Mouse (Mus musculus) embryonic facial prominence, embryonic 14.5 days (tissue): ENCODE data around the gene Ap4b1. TPM values are rescaled to one million over a fixed set of nuclear protein-coding genes. Genes with fewer than 3 reads are reported as not detected.
A peak's percentile ranks its signal among the peaks of the same experiment; 100 is the strongest.

ENCODE experiments used
- ATAC-seq: fragments of 200-750 bp; cut with Nextera tagmentation; 2 replicates; pipeline ENCODE4 v1.8.0; 2017; ENCODE audit warnings: low read depth, moderate number of reproducible peaks, moderate TSS enrichment
- DNase-seq: peaks from one replicate; pipeline ENCODE4 v3.0.0-alpha.2; 2015; ENCODE audit warnings: low spot score
- H3K27ac ChIP-seq: fragments of 300-500 bp; sonication (generic); replicated peaks from 2 replicates; pipeline ENCODE4 v1.5.1; 2014; ENCODE audit warnings: low read depth, mild to moderate bottlenecking, low read length, moderate library complexity
- H3K27me3 ChIP-seq: fragments of 300-500 bp; sonication (generic); replicated peaks from 2 replicates; pipeline ENCODE4 v1.6.1; 2014; ENCODE audit warnings: low read length; ENCODE audit not compliant: control insufficient read depth, insufficient read depth
- H3K36me3 ChIP-seq: fragments of 300-500 bp; sonication (generic); 2 replicates; pipeline ENCODE4 v1.6.1; 2014; ENCODE audit warnings: low read length, mixed read lengths; ENCODE audit not compliant: control insufficient read depth, insufficient read depth
- H3K4me1 ChIP-seq: fragments of 300-500 bp; sonication (generic); 2 replicates; pipeline ENCODE4 v1.6.1; 2014; ENCODE audit warnings: antibody characterized with exemption, low read length; ENCODE audit not compliant: control insufficient read depth, insufficient read depth
- H3K4me2 ChIP-seq: fragments of 300-500 bp; sonication (generic); 2 replicates; pipeline ENCODE4 v1.6.1; 2014; ENCODE audit warnings: low read depth, mild to moderate bottlenecking, low read length, moderate library complexity, mixed read lengths
- H3K4me3 ChIP-seq: fragments of 300-500 bp; sonication (generic); 2 replicates; pipeline ENCODE4 v1.5.1; 2014; ENCODE audit warnings: low read depth, mild to moderate bottlenecking, low read length
- H3K9ac ChIP-seq: fragments of 300-500 bp; sonication (generic); 2 replicates; pipeline ENCODE4 v1.6.1; 2014; ENCODE audit warnings: low read depth, mild to moderate bottlenecking, low read length, moderate library complexity, mixed read lengths
- H3K9me3 ChIP-seq: fragments of 300-500 bp; sonication (generic); 2 replicates; pipeline ENCODE4 v1.6.1; 2016; ENCODE audit warnings: low read length; ENCODE audit not compliant: control insufficient read depth
- WGBS: fragments of 180-500 bp; shearing (Covaris S2); extraction: QIAGEN DNeasy Blood & Tissue Kit; methylation state at CpG from one replicate; pipeline ENCODE4 v1.1.7; 2014; 5-methylcytosine and 5-hydroxymethylcytosine counted together
- polyA plus RNA-seq: library from polyadenylated mRNA; unstranded; fragments of >200 nt; fragmentation: Nextera tagmentation; extraction: Ambion mirVana; gene quantifications from 2 replicates; pipeline ENCODE4 v1.2.1, GENCODE M21; 2014

Ap4b1 gene
- polyA plus RNA-seq, 1 experiment from 2014 or later, result 23.9 TPM

DNA sequence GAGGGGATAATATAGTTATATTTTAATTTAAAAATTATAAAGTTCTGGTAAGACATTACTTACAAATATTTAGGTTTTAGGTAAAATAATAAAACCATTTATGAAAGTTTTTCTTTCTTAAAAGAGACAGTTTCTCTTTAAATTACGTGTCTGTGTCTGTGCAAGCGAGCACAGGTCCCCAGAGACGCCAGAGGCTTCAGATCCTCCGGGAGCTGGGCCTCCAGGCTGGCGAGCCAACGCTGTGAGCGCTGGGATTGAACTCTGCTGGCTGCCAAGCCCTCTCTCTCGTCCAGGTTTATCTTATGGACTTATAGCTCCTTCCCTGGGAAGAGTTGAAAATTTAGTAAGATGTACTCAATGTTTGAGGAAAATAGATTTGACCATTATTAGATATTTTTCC, 44.5 kb downstream of the Ap4b1 start:
- Histone ChIP-seq H3K9me3 (no peaks in the 10 kb centered on the region), H3K4me2 (no peak overlapping the region), H3K27me3 (no peaks in the 10 kb centered on the region), H3K4me3 (no peak overlapping the region), H3K9ac (no peak overlapping the region), H3K27ac (no peak overlapping the region), H3K36me3 (no peaks in the 10 kb centered on the region), H3K4me1 (no peaks in the 10 kb centered on the region)
- peak; percentile 41 for DNase-seq
- ATAC-seq, result no peak
- 43% methylated on average over 8 of the region's 8 CpGs for WGBS

DNA sequence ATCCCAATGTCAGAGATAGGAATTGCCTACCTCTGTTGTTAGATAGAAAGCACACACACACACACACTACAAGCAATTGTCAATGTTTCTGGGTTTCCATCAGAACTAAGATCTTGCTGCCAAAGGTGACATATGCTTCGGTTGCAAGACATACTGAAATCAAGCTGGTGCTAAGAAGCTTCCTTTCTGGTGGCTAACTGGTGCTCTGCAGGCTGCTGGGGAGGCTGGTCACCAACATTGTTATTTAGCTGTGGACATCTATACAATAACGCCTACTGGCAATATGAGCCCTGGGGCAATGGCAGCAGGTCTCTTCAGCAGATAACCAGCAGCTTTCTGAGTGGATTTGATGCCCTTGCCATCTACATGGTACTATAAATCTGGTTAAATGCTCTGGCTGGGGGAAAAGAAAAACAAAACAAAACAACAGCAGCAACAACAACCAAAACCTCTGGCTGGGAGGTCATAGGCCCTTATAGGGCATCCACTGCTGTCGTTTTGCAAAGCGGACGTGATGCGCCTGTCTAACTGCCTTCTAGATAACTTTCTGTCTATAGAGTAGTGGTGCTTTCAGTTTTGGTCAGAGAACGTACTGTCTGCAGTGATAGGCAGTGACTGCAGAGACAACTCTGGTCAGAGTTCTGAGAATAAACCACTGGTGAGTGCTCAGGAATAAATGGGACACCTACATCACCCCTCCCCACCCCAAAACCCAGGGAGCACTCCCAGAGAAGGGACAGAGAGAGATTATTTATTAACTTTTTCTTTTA, 47.9 kb downstream of the Ap4b1 start:
- H3K27ac ChIP-seq, result no peak overlapping the region
- H3K4me3 ChIP-seq, result no peak overlapping the region
- 89% methylated on average over 7 of the region's 7 CpGs for WGBS
- H3K9me3 ChIP-seq, result no peaks in the 10 kb centered on the region
- no peak for DNase-seq
- H3K4me1 ChIP-seq, result no peaks in the 10 kb centered on the region
- no peaks in the 10 kb centered on the region for H3K36me3 ChIP-seq
- no peak overlapping the region for H3K9ac ChIP-seq
- no peak overlapping the region for H3K4me2 ChIP-seq
- no peak for ATAC-seq
- H3K27me3 ChIP-seq, result no peaks in the 10 kb centered on the region

DNA sequence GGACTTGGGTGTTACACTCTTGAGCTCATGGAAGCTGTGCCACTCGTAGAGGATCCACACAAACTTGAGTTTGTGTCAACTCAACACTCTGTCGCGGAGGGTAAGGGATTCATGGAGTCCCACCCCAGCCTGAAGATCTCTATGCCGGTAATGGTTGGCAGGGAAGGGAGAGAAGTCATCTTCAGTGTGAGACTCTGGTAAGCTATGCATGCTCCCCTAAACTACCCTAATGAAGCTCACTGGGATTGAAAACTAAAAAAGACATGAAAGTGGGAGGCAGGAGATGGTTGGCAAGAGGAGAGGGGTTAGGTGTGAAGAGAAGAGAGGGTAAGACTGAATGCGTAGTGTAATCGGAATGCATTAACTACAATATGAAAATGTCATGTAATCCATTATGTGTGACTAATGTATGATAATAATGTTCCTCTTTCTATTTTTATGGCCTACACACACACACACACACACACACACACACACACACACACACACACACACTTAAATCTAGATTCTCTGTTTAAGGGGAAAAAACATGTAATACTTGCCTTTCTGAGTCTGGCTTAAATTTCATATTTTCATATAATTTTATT, 48.8 kb downstream of the Ap4b1 start:
- ATAC-seq (no peak), DNase-seq (no peak)
- Histone ChIP-seq H3K9me3 (no peaks in the 10 kb centered on the region), H3K9ac (no peak overlapping the region), H3K36me3 (no peaks in the 10 kb centered on the region), H3K4me2 (no peak overlapping the region), H3K27ac (no peak overlapping the region), H3K4me1 (no peaks in the 10 kb centered on the region), H3K4me3 (no peak overlapping the region), H3K27me3 (no peaks in the 10 kb centered on the region)
- WGBS, result 89% methylated on average over 6 of the region's 6 CpGs

DNA sequence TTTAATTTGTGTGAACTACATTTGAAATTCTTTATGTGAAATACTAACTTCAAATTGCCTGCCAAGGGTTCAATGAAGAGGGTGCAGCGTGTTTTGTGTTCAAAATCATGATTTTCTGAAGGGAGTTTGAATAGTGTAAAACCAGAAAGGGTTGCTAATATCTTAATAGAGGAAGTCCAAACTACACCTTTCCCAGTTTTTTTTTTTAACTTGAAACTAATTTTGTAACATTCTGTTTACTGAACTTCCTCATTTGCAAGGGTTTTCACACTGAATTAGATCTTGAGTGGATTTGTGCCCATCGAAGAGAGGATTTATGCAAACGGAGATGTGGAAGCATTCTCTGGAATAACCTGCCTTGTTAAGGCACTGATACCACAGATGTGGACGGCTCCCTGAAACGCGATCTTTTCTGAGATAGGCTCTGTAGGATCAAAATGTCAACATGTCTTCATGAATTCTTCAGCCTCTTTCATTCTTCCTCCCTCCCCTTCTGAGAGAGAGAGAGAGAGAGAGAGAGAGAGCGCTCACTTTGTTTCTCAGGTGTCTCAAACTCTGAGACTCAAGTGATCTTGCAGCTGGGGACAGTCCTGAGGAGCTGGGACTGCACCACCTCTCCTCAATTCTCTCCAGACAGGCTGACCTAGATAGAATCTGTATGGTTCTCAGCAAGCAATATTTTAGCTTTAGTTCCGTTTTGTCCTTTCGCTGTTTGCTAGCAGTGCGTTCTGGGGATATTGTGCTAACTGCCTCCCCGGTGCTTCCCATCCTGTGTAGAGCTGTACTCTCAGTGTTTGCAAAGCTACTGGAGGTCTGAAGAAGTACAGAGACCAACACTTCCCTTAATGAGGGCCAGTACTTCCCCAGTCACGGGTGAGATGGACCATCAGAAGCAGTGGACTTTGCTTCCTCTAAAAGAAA, 49.8 kb downstream of the Ap4b1 start, which contains the start of gene Ptpn22:
Gene Ptpn22 (plus strand): TSS at position 915 of the 921 bp plus-strand sequence.
- no peak within 1 kb of the TSS for H3K4me3 ChIP-seq
- H3K36me3 ChIP-seq, result no peaks in the 10 kb centered on the region
- H3K27ac ChIP-seq, result no peak within 1 kb of the TSS
- 63% methylated on average over 12 of the region's 12 CpGs for WGBS
- H3K9me3 ChIP-seq, result no peaks in the 10 kb centered on the region
- no peak within 1 kb of the TSS for H3K4me2 ChIP-seq
- H3K27me3 ChIP-seq, result no peaks in the 10 kb centered on the region
- no peak for ATAC-seq
- H3K4me1 ChIP-seq, result no peaks in the 10 kb centered on the region
- no peak for DNase-seq
- no peak within 1 kb of the TSS for H3K9ac ChIP-seq

DNA sequence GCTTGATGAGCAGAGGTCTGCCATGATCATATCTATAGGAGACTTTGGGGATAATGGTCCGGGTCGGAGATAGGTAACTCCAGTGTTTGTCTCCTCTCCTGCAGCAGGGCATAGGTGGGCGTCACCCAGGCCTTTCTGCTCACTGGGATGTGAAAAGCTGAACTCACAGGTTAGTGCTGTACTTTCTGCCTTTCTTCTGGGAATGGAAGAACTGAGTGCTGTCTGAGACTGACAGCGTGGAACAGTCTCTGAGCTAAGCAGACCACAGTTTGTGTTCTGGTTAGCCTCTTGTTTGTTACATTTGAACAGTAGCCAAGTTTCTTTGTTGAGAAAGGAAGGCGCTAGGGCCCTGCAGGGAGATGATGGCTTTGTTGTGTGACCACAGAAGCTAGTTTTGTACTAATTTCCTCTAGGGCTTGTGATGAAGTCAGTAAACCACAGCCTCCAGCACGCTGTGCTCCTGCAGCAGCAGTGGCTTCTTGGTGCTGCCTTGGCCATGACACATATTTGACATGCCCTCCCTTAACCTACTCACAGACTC, 50.6 kb downstream of the Ap4b1 start:
- ATAC-seq, result peak; percentile 26; the same call in 1 of the 2 replicates
- H3K9me3 ChIP-seq, result no peaks in the 10 kb centered on the region
- WGBS, result 63% methylated on average over 6 of the region's 6 CpGs

DNA sequence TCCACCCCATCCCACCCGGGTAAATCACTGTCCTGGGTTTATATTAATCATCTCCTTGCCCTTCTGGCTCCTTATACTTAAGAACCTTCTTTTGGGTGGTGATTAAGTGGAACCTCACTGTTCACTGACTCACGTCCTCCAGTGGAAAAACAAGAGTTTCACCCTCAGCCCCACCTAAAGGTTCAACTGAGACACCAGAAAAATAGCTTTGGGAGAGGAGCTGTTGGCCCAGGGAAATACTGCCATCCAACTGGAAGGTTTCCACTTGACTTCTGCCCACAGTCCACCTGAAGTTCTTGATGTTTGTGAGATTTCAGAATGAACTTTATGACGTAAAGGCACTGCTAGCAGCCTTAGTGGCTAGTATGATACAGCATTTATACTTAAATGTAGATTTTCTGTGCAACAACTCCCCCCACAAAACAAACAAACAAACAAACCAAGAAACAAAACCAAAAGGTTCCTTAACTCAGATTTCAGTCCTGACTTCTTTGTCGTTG, 53.5 kb downstream of the Ap4b1 start:
- no peaks in the 10 kb centered on the region for H3K9me3 ChIP-seq
- H3K4me1 ChIP-seq, result no peaks in the 10 kb centered on the region
- DNase-seq, result no peak
- H3K27ac ChIP-seq, result no peak overlapping the region
- H3K9ac ChIP-seq, result no peak overlapping the region
- no peak overlapping the region for H3K4me3 ChIP-seq
- H3K4me2 ChIP-seq, result no peak overlapping the region
- ATAC-seq, result no peak
- H3K36me3 ChIP-seq, result no peaks in the 10 kb centered on the region
- WGBS, result 74% methylated on average over 4 of the region's 4 CpGs
- H3K27me3 ChIP-seq, result no peaks in the 10 kb centered on the region

More for the DNA sequence above, 50.6 kb downstream of the Ap4b1 start:
- Histone ChIP-seq H3K9ac (no peak overlapping the region), H3K27me3 (no peaks in the 10 kb centered on the region), H3K36me3 (no peaks in the 10 kb centered on the region), H3K4me3 (no peak overlapping the region), H3K27ac (no peak overlapping the region), H3K4me1 (no peaks in the 10 kb centered on the region), H3K4me2 (no peak overlapping the region)
- DNase-seq, result peak; percentile 69

DNA sequence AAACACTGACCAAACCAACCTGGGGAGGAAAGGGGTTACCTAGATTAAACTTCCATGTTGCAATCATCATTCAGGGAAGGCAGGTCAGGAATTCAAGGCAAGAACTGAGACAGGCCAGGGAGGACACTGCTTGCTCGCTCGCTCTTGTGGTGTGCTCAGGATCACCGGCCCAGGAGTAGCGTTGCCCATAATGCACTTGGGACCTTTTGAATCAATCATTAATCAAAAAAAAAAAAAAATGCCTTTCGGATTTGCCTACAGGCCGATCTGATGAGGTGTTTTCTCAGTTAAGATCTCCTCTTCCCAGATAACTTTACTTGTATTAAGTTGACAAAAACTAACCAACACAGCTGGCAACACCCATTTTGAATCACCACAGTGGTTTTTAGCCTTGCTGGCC, 54.9 kb downstream of the Ap4b1 start:
- H3K9me3 ChIP-seq, result no peaks in the 10 kb centered on the region
- no peaks in the 10 kb centered on the region for H3K4me1 ChIP-seq
- H3K36me3 ChIP-seq, result no peaks in the 10 kb centered on the region
- 86% methylated on average over 6 of the region's 6 CpGs for WGBS
- no peaks in the 10 kb centered on the region for H3K27me3 ChIP-seq
- no peak for ATAC-seq
- H3K4me2 ChIP-seq, result no peak overlapping the region
- no peak overlapping the region for H3K9ac ChIP-seq
- no peak overlapping the region for H3K27ac ChIP-seq
- DNase-seq, result no peak
- no peak overlapping the region for H3K4me3 ChIP-seq

DNA sequence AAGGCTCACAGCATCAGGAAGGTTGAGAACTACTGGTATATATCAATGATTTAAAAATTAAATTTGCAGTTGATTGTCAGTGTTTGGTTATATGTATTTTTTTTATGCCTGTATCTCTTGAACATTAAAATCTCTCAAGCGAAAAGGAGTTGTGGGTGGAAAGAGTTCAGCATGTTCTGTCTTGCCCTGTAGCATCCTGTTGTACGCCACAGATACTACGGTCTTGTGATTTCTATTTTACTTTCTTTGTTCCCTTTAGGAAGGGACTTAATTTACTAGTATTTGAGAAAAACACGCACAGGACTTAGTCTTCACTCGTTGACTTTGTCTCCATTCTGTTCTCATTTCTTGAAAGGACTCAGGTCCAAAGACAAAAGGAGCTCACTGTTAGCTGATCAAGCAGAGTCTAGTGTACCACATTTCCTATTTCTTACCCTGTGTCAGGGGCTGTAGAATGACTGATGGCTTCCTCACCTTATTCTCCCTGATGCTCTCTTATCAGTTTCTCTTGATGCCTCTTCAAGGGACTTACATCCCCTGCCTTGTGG, 58.2 kb downstream of the Ap4b1 start:
- H3K27me3 ChIP-seq, result no peaks in the 10 kb centered on the region
- H3K9me3 ChIP-seq, result no peaks in the 10 kb centered on the region
- no peak overlapping the region for H3K9ac ChIP-seq
- no peak for DNase-seq
- H3K4me1 ChIP-seq, result no peaks in the 10 kb centered on the region
- H3K4me3 ChIP-seq, result no peak overlapping the region
- no peaks in the 10 kb centered on the region for H3K36me3 ChIP-seq
- H3K4me2 ChIP-seq, result no peak overlapping the region
- WGBS, result 84% methylated on average over 5 of the region's 5 CpGs
- no peak overlapping the region for H3K27ac ChIP-seq
- ATAC-seq, result no peak
